Mouse (Mus musculus): ENCODE measurements around the gene Tent4b. TPM values are rescaled to one million over a fixed set of nuclear protein-coding genes. Genes with fewer than 3 reads are reported as not detected.
A peak's percentile ranks its signal among the peaks of the same experiment; 100 is the strongest.

Gene Tent4b
- polyA plus RNA-seq, 1 experiment, result 28.9 TPM

DNA sequence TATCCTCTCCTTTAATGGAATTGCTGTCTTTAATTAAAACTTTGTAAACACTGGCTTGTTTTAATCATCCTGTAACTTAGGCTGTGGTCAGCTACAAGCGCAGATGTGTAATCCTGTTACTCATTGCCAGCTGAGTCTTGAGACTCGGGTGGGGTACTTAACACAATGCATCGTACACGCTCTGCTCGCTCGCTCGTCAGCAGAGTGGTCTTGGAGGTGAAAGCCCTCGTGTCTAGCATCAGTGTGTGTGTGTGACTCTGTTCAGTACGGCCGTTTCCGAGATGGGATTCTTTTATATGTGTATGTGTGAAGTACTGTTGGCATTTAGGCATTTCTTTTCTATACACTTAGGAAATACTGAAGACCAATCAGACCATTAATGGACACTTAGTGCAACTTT lies 59.5 kb downstream of the Tent4b start:
- H3K4me3 ChIP-seq (ENCODE audit: insufficient read depth, low read length), result no peak overlapping the region
- TF ChIP-seq CTCF (IDR thresholded peaks at IDR 0.05; ENCODE audit: low read depth, low read length) (no peak), POLR2A (IDR thresholded peaks at IDR 0.05; ENCODE audit: borderline replicate concordance, low read depth, low read length) (no peak)
- peaks cover 7% of the 10 kb centered on the region for H3K4me1 ChIP-seq (ENCODE audit: control insufficient read depth, insufficient read depth, low read length)
- H3K27ac ChIP-seq (ENCODE audit: insufficient read depth, low read depth, low read length), result no peak overlapping the region

DNA sequence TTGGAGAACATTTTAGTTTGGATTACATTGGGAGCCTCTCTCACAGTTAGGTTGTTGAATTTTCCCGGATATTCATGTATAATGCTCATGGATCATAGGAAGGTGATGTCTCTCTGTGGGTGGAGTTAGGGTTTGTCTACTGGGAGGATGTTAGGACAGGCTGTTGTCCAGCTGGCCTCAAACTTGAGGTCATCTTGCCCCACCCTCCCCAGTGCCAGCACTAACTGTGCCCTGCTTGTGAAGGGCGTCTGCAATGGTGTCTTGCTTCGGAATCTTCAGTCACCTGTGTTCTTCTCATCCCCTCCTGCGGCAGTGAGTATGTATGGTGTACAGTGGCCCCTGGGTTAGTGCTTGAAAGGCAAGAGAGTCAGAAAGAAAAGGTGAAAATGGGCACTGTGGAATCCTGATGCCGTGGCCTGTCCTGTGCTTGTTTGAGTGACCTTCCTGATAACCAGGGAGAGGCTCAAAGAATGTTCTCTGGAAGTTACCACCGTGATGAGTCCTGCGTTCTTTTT lies 61.5 kb downstream of the Tent4b start:
- H3K27ac ChIP-seq (ENCODE audit: insufficient read depth, low read depth, low read length), result no peak overlapping the region
- H3K4me1 ChIP-seq (ENCODE audit: control insufficient read depth, insufficient read depth, low read length), result peaks cover 7% of the 10 kb centered on the region
- no peak overlapping the region for H3K4me3 ChIP-seq (ENCODE audit: insufficient read depth, low read length)
- TF ChIP-seq POLR2A (IDR thresholded peaks at IDR 0.05; ENCODE audit: borderline replicate concordance, low read depth, low read length) (no peak), CTCF (IDR thresholded peaks at IDR 0.05; ENCODE audit: low read depth, low read length) (no peak)

- no peak overlapping the region for H3K4me3 ChIP-seq (ENCODE audit: insufficient read depth, low read length)
- TF ChIP-seq CTCF (IDR thresholded peaks at IDR 0.05; ENCODE audit: low read depth, low read length) (no peak), POLR2A (IDR thresholded peaks at IDR 0.05; ENCODE audit: borderline replicate concordance, low read depth, low read length) (no peak)
- H3K27ac ChIP-seq (ENCODE audit: insufficient read depth, low read depth, low read length), result no peak overlapping the region
- H3K4me1 ChIP-seq (ENCODE audit: control insufficient read depth, insufficient read depth, low read length), result peaks cover 1% of the 10 kb centered on the region; the same call in 1 of the 2 replicates
Observed at GRCm38 (mm10) chr8:88262831-88263635, 64.0 kb downstream of the Tent4b start.

GRCm38 (mm10) chr8:88265511-88265910 lies 66.5 kb downstream of the Tent4b start:
- H3K4me3 ChIP-seq (ENCODE audit: insufficient read depth, low read length), result no peak overlapping the region
- no peak for TF ChIP-seq CTCF (IDR thresholded peaks at IDR 0.05; ENCODE audit: low read depth, low read length)
- TF ChIP-seq POLR2A (IDR thresholded peaks at IDR 0.05; ENCODE audit: borderline replicate concordance, low read depth, low read length), result no peak
- no peaks in the 10 kb centered on the region for H3K4me1 ChIP-seq (ENCODE audit: control insufficient read depth, insufficient read depth, low read length)
- H3K27ac ChIP-seq (ENCODE audit: insufficient read depth, low read depth, low read length), result no peak overlapping the region

DNA sequence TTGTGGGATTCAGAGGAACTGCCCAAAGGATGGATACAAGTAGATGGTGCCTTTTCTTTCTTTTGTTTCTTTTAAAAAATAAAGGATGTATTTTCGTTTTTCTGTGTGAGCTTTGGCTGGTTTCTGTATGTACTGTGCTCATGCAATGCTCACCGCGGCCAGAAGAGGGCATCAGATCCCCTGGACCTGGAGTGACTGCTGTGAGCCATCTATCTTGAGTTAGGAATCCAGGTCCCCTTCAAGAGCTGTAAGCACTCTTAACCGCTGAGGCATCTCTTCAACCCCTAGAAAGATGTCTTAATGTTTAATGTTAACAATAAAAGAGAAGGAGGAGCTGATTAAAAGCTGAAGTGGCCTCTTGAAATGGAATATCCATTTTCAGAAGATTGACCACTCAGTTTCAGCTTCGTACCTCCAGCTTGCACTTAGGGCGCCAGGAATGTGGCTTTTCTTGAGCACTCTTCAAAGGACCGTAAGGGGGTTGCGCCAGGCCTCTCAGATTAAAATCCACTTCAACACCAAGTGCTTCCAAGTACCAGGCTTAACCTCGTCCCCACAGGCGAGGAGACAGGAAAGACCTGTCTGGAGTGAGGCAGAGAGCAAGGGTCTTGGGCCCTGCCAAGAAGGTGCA lies 67.3 kb downstream of the Tent4b start:
- Histone ChIP-seq H3K4me1 (ENCODE audit: control insufficient read depth, insufficient read depth, low read length) (no peaks in the 10 kb centered on the region), H3K27ac (ENCODE audit: insufficient read depth, low read depth, low read length) (no peak overlapping the region), H3K4me3 (ENCODE audit: insufficient read depth, low read length) (no peak overlapping the region)
- TF ChIP-seq CTCF (IDR thresholded peaks at IDR 0.05; ENCODE audit: low read depth, low read length), result peak; percentile 72
- no peak for TF ChIP-seq POLR2A (IDR thresholded peaks at IDR 0.05; ENCODE audit: borderline replicate concordance, low read depth, low read length)

- no peak overlapping the region for H3K4me3 ChIP-seq (ENCODE audit: insufficient read depth, low read length)
- no peak for TF ChIP-seq POLR2A (IDR thresholded peaks at IDR 0.05; ENCODE audit: borderline replicate concordance, low read depth, low read length)
- TF ChIP-seq CTCF (IDR thresholded peaks at IDR 0.05; ENCODE audit: low read depth, low read length), result no peak
- no peak overlapping the region for H3K27ac ChIP-seq (ENCODE audit: insufficient read depth, low read depth, low read length)
- no peaks in the 10 kb centered on the region for H3K4me1 ChIP-seq (ENCODE audit: control insufficient read depth, insufficient read depth, low read length)
Observed at GRCm38 (mm10) chr8:88266801-88267403, 67.9 kb downstream of the Tent4b start.

DNA sequence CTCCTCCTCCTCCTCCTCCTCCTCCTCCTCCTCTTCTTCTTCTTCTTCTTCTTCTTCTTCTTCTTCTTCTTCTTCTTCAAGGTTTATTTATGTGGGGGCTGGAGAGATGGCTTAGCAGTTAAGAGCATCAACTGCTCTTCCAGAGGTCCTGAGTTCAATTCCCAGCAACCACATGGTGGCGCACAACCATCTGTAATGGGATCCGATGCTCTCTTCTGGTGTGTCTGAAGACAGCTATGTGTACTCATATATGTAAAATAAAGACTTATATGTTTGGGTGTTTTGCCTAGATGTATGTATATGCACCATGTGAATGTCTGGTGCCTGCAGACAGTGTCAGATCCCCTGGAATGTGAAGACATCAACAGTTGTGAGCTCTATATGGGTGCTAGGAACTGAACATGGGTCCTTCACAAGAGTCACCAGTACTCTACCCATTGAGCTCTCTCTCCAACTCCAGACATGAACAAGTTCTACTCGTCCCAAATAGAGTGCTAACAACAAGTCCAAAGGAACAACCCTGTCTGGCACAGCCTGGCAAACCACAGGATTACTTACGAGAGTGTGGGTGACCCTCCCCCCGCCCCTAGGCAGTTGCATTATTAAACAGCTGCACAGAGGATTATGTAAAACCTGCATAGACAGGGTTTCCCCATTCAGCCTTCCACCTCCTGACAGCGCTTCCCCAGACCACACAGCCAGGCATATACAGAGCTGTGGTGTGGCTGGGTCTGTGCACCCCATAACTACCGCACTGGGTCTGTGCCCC lies 70.3 kb downstream of the Tent4b start:
- TF ChIP-seq POLR2A (IDR thresholded peaks at IDR 0.05; ENCODE audit: borderline replicate concordance, low read depth, low read length) (no peak), CTCF (IDR thresholded peaks at IDR 0.05; ENCODE audit: low read depth, low read length) (no peak)
- Histone ChIP-seq H3K4me3 (ENCODE audit: insufficient read depth, low read length) (no peak overlapping the region), H3K27ac (ENCODE audit: insufficient read depth, low read depth, low read length) (no peak overlapping the region), H3K4me1 (ENCODE audit: control insufficient read depth, insufficient read depth, low read length) (peaks cover 17% of the 10 kb centered on the region)

DNA sequence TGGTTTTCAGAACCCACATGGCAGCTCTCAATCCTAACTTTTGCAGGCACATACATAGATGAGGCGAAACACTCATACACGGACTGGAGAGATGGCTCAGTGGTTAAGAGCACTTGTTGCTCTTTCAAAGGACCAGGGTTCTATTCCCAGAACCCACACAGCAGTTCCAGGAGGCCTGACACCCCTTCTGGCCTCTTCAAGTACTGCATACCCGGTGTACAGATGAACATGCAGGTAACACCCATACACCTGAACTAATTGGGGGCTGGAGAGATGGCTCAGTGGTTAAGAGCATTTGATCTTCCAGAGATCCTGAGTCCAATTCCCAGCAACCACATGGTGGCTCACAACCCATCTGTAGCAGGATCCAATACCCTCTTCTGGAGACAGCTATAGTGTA lies 71.1 kb downstream of the Tent4b start:
- TF ChIP-seq CTCF (IDR thresholded peaks at IDR 0.05; ENCODE audit: low read depth, low read length) (no peak), POLR2A (IDR thresholded peaks at IDR 0.05; ENCODE audit: borderline replicate concordance, low read depth, low read length) (no peak)
- H3K4me1 ChIP-seq (ENCODE audit: control insufficient read depth, insufficient read depth, low read length), result peaks cover 23% of the 10 kb centered on the region
- H3K27ac ChIP-seq (ENCODE audit: insufficient read depth, low read depth, low read length), result no peak overlapping the region
- no peak overlapping the region for H3K4me3 ChIP-seq (ENCODE audit: insufficient read depth, low read length)
